Mouse (Mus musculus): Measurements from ENCODE around the gene Tmem216. TPM values are rescaled to one million over a fixed set of nuclear protein-coding genes. Genes with fewer than 3 reads are reported as not detected.

Gene Tmem216
- polyA plus RNA-seq, 1 experiment: 12.9 TPM

- TF ChIP-seq E2F4 (IDR thresholded peaks at IDR 0.05; ENCODE audit: insufficient read depth) (no peak), POLR2AphosphoS2 (IDR thresholded peaks at IDR 0.05; ENCODE audit: insufficient read length, low read depth) (no peak), POLR2A (IDR thresholded peaks at IDR 0.05; ENCODE audit: insufficient read length, low read depth) (no peak), MAX (IDR thresholded peaks at IDR 0.05; ENCODE audit: low read depth) (no peak), TCF3 (IDR thresholded peaks at IDR 0.05; ENCODE audit: insufficient read length, low read depth) (no peak), REST (IDR thresholded peaks at IDR 0.05; ENCODE audit: insufficient read depth, insufficient read length) (no peak), CEBPB (IDR thresholded peaks at IDR 0.05; ENCODE audit: insufficient read depth, poor library complexity, severe bottlenecking) (no peak), USF1 (IDR thresholded peaks at IDR 0.05; ENCODE audit: low read depth) (no peak), SRF (IDR thresholded peaks at IDR 0.05; ENCODE audit: control insufficient read depth, insufficient read length, low read depth) (no peak), MYOD1 (IDR thresholded peaks at IDR 0.05; ENCODE audit: control insufficient read depth in 1 of 3, insufficient read length in 2 of 3, low read depth in 2 of 3) (no peak), MYOG (IDR thresholded peaks at IDR 0.05; ENCODE audit: control insufficient read depth in 1 of 3, insufficient read depth in 1 of 3, insufficient read length in 2 of 3, low read depth in 2 of 3) (no peak), TCF12 (IDR thresholded peaks at IDR 0.05; ENCODE audit: insufficient read depth, poor library complexity, severe bottlenecking) (no peak)
- H3K79me2 ChIP-seq (ENCODE audit: control insufficient read depth, insufficient read depth): no peaks in the 10 kb centered on the region
- H3K4me2 ChIP-seq (ENCODE audit: low read depth): no peak overlapping the region
- peaks cover 5% of the 10 kb centered on the region for H3K27me3 ChIP-seq (ENCODE audit: control insufficient read depth, insufficient read depth, insufficient read length)
- no peak overlapping the region for H3K4me3 ChIP-seq
- no peaks in the 10 kb centered on the region for H3K36me3 ChIP-seq (ENCODE audit: control insufficient read depth, insufficient read depth)
- no peak overlapping the region for H3ac ChIP-seq (ENCODE audit: control insufficient read depth, insufficient read length)
Observed at GRCm38 (mm10) chr19:10486264-10486738, 69.7 kb downstream of the Tmem216 start.

Other genes with a start within 250 kb of the Tmem216 start
- gene Syt7, start 167.1 kb downstream of the Tmem216 start, polyA plus RNA-seq (2012; fragmentation: generic; extraction: Trizol): 0.42 TPM
- 1.3 TPM for gene Lrrc10b, start 98.8 kb downstream of the Tmem216 start, polyA plus RNA-seq (2012; fragmentation: generic; extraction: Trizol)
- 0.11 TPM for gene Ppp1r32, start 73.3 kb downstream of the Tmem216 start, polyA plus RNA-seq (2012; fragmentation: generic; extraction: Trizol)
- gene Cpsf7, start 31.0 kb downstream of the Tmem216 start, polyA plus RNA-seq (2012; fragmentation: generic; extraction: Trizol): 23.4 TPM
- 36.3 TPM for gene Sdhaf2, start 30.1 kb downstream of the Tmem216 start, polyA plus RNA-seq (2012; fragmentation: generic; extraction: Trizol)
- gene Cyb561a3, start 20.9 kb upstream of the Tmem216 start, polyA plus RNA-seq (2012; fragmentation: generic; extraction: Trizol): 21.7 TPM
- gene Tmem138, start 21.1 kb upstream of the Tmem216 start, polyA plus RNA-seq (2012; fragmentation: generic; extraction: Trizol): 16.0 TPM
- gene Ddb1, start 49.1 kb upstream of the Tmem216 start, polyA plus RNA-seq (2012; fragmentation: generic; extraction: Trizol): 571 TPM
- 16.7 TPM for gene Tkfc, start 49.4 kb upstream of the Tmem216 start, polyA plus RNA-seq (2012; fragmentation: generic; extraction: Trizol)
- gene Vwce, start 78.0 kb upstream of the Tmem216 start, polyA plus RNA-seq (2012; fragmentation: generic; extraction: Trizol): 0.05 TPM
- gene Pga5, start 121.8 kb upstream of the Tmem216 start, polyA plus RNA-seq (2012; fragmentation: generic; extraction: Trizol): 0.04 TPM
- 30.2 TPM for gene Vps37c, start 132.5 kb upstream of the Tmem216 start, polyA plus RNA-seq (2012; fragmentation: generic; extraction: Trizol)
- gene Cd5, start 182.8 kb upstream of the Tmem216 start, polyA plus RNA-seq (2012; fragmentation: generic; extraction: Trizol): not detected

All from myocyte (in vitro differentiated cells).